Mouse (Mus musculus) C3H10T1/2 (cell line): ENCODE measurements around the gene 1810046K07Rik. TPM values are rescaled to one million over a fixed set of nuclear protein-coding genes. Genes with fewer than 3 reads are reported as not detected.

Experiments
- polyA plus RNA-seq, 2 experiments: library from polyadenylated mRNA; unstranded; fragments of >200 nt; fragmentation: generic; extraction: Trizol; gene quantifications; one replicate each; pipeline ENCODE4 v1.2.1; 2012; ENCODE audit warnings: missing spikeins in 2 of 2

The 1810046K07Rik gene
- polyA plus RNA-seq, result not detected

DNA sequence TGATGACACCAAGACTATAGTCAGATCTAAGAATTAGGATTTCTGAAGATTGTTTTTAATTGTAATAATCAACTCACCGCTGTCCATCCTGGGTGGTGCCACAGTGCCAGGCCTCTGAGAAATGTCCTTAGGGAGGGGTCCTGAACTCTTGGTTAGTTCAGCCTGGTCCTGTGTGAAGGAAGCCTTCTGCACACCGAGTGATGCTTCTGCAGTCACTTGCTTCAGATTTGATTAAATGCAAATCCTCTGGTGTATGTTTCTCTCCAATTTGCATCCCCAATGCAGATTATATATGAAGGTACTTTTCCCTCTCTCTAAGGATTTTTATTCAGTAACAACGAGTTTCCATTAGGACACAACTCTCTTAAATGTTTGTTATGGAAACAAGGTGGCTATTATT, at the start of gene 1810046K07Rik:
Gene 1810046K07Rik, minus strand, starts transcription at position 187 of the 400 bp plus-strand sequence.

GRCm38 (mm10) chr9:51278500-51279381, 50.0 kb downstream of the 1810046K07Rik start, which contains the start of gene Colca2:
Gene Colca2 (minus strand): TSS chr9:51278569.

Other genes starting within 250 kb of the 1810046K07Rik start
- 1 to 10 TPM in 1 of 2 experiments, under 1 TPM in 1; 0.53 to 4.8 TPM for gene 4833427G06Rik, start 226.8 kb downstream of the 1810046K07Rik start, polyA plus RNA-seq
- gene Gm32742, start 163.4 kb downstream of the 1810046K07Rik start, polyA plus RNA-seq, result under 1 TPM; 0.01 to 0.04 TPM
- gene Pou2af1, start 115.2 kb downstream of the 1810046K07Rik start, polyA plus RNA-seq, result under 1 TPM; 0.01 to 0.07 TPM
- gene Colca2, start 50.3 kb downstream of the 1810046K07Rik start, polyA plus RNA-seq, result 1 to 10 TPM in 1 of 2 experiments, under 1 TPM in 1; 0.60 to 2.1 TPM